Mouse (Mus musculus) forebrain, embryonic 13.5 days (tissue): ENCODE measurements at regions not wholly inside any gene's neighbourhood (a gene's known extent, or its start where the extent isn't known, plus 50 kb on each side); places are given as distances from the start of the nearest gene placed in this dataset.

Source experiments
- ATAC-seq: fragments of 200-750 bp; cut with Nextera tagmentation; 2 replicates; pipeline ENCODE4 v1.8.0; 2017
- H3K27ac ChIP-seq: fragments of 300-500 bp; sonication (generic); 2 replicates; pipeline ENCODE4 v1.5.1; 2015; ENCODE audit warnings: inconsistent platforms, mild to moderate bottlenecking, moderate library complexity
- H3K27me3 ChIP-seq: fragments of 300-500 bp; sonication (generic); 2 replicates; pipeline ENCODE4 v1.6.1; 2015; ENCODE audit warnings: mild to moderate bottlenecking, inconsistent platforms
- H3K36me3 ChIP-seq: fragments of 300-500 bp; sonication (generic); 2 replicates; pipeline ENCODE4 v1.6.1; 2015; ENCODE audit warnings: mild to moderate bottlenecking, inconsistent platforms; ENCODE audit not compliant: poor library complexity, severe bottlenecking
- H3K4me1 ChIP-seq: fragments of 300-500 bp; sonication (generic); 2 replicates; pipeline ENCODE4 v1.6.1; 2015; ENCODE audit warnings: inconsistent platforms
- H3K4me2 ChIP-seq: fragments of 300-500 bp; sonication (generic); 2 replicates; pipeline ENCODE4 v1.6.1; 2015; ENCODE audit warnings: inconsistent platforms, mild to moderate bottlenecking, moderate library complexity
- H3K4me3 ChIP-seq: fragments of 300-500 bp; sonication (generic); 2 replicates; pipeline ENCODE4 v1.5.1; 2015; ENCODE audit warnings: mild to moderate bottlenecking, inconsistent platforms
- H3K9ac ChIP-seq: fragments of 300-500 bp; sonication (generic); 2 replicates; pipeline ENCODE4 v1.6.1; 2015; ENCODE audit warnings: mild to moderate bottlenecking, inconsistent platforms
- H3K9me3 ChIP-seq: fragments of 300-500 bp; sonication (generic); replicated peaks from 2 replicates; pipeline ENCODE4 v1.6.1; 2016; ENCODE audit warnings: inconsistent platforms
- WGBS: fragments of 180-500 bp; shearing (Covaris S2); methylation state at CpG from one replicate; pipeline ENCODE4 v1.1.7; 2015; 5-methylcytosine and 5-hydroxymethylcytosine counted together

DNA sequence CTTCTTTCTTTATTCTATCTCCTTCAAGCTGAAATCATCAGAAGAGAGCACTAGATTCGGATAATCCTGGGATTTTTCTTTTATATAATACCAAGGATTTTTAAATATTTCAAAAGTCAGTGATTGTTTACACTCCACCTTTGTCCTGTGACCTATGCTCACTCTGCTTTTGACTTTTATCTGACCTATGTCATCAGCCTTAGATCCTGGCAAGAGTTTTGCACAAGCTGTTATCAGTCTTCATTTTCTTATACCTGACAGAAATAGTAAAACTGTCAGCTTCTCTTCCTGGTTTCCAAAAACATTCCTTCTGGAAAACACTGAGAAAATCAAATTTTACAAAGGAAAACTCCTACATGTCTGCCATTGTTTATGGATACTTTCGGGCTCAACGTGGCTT lies 168.3 kb upstream of the Zic4 start:
- 85% methylated on average over 3 of the region's 3 CpGs for WGBS
- H3K36me3 ChIP-seq, result no peaks in the 10 kb centered on the region
- no peak overlapping the region for H3K4me3 ChIP-seq
- H3K27ac ChIP-seq, result no peak overlapping the region
- no peaks in the 10 kb centered on the region for H3K27me3 ChIP-seq
- no peak overlapping the region for H3K9ac ChIP-seq
- H3K9me3 ChIP-seq, result no peaks in the 10 kb centered on the region
- no peak for ATAC-seq
- H3K4me1 ChIP-seq, result no peaks in the 10 kb centered on the region
- no peak overlapping the region for H3K4me2 ChIP-seq

DNA sequence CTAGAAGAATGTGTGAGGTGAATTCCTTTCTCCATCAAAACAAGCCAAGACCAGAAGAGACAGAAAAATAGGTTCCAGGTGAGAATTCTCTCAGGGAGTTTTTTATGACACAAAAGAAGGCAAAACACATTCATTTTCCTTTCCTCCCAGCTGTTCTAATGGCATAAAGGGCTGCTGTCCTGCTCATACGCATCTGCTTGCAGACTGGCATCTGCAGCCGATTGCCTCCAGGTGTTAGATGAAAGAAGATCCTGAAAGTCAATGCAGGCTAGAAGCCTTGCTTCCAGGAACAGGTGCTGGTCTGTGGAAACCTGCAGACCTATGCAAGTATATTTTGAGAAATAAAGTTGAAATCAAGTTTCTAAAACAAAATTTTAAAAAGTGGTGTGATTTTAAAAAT lies 154.9 kb upstream of the Zic4 start:
- no peaks in the 10 kb centered on the region for H3K36me3 ChIP-seq
- no peaks in the 10 kb centered on the region for H3K27me3 ChIP-seq
- no peaks in the 10 kb centered on the region for H3K4me1 ChIP-seq
- 80% methylated on average over 2 of the region's 2 CpGs for WGBS
- no peak for ATAC-seq
- H3K4me3 ChIP-seq, result no peak overlapping the region
- H3K9me3 ChIP-seq, result no peaks in the 10 kb centered on the region
- no peak overlapping the region for H3K27ac ChIP-seq
- H3K4me2 ChIP-seq, result no peak overlapping the region
- no peak overlapping the region for H3K9ac ChIP-seq

DNA sequence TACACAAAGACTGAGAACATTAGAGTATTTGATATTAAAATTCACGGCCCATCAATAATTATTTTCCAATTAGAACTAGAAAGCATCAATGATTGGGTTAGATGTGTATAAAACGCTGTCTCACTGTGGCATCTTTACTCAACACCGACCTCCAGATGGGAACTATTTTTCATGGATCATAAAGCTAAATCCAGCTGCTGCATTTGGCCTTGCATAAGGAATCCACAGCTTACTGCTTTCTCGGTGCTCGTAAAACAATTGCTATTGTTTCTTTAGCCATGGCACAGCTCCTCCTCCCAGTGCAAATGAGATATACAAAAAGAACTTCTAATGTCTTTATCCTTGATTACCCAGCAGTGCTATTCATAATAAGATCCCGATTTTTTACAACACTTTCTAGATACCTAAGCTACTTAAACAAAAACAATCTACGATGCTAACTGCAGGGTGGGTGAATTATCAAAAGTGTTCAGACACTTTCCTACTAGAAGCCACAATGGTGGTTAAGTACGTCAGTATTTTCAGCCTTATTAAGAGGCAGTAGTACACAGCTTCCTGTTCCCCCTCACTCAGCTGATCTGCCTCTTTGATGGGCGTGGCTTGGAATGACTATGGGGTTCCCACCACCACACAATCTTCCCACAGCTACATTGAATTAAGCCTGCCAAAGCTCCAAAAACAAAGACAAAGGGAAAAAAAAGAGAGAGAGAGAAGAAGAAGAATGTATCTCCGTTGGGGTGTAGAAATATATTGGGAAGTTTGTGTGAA lies 134.4 kb upstream of the Zic4 start:
- H3K27me3 ChIP-seq, result no peaks in the 10 kb centered on the region
- H3K36me3 ChIP-seq, result no peaks in the 10 kb centered on the region
- peak overlapping the region; percentile 18; the same call in 1 of the 2 replicates for H3K4me3 ChIP-seq
- WGBS, result 18% methylated on average over 10 of the region's 10 CpGs
- H3K4me2 ChIP-seq, result peak overlapping the region; percentile 45
- ATAC-seq, result peak; percentile 96
- no peaks in the 10 kb centered on the region for H3K9me3 ChIP-seq
- H3K4me1 ChIP-seq, result peaks cover 7% of the 10 kb centered on the region; the same call in 1 of the 2 replicates
- H3K27ac ChIP-seq, result no peak overlapping the region
- H3K9ac ChIP-seq, result no peak overlapping the region

DNA sequence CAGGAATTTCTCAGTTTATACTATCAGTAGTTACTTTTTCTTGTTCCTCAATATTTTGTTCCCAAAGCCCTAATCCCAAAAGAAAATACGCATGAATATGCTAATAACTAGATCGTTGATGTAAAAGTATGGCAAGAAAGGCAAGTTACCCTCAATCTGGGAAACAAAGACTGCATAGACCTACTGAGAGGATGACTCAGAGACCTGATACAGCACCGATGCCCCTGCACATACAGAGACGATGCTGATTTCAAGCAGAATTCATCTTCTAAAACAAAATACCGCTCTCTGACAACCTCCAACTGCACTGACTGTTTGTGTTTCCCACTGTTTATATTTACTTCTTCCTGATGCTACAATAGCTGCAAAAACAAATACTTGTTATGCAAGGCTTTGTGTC lies 133.7 kb upstream of the Zic4 start:
- Histone ChIP-seq H3K9ac (no peak overlapping the region), H3K4me1 (peaks cover 7% of the 10 kb centered on the region; the same call in 1 of the 2 replicates), H3K27ac (no peak overlapping the region), H3K27me3 (no peaks in the 10 kb centered on the region), H3K36me3 (no peaks in the 10 kb centered on the region), H3K4me2 (no peak overlapping the region), H3K4me3 (no peak overlapping the region), H3K9me3 (no peaks in the 10 kb centered on the region)
- WGBS, result 54% methylated on average over 5 of the region's 5 CpGs
- ATAC-seq, result no peak

DNA sequence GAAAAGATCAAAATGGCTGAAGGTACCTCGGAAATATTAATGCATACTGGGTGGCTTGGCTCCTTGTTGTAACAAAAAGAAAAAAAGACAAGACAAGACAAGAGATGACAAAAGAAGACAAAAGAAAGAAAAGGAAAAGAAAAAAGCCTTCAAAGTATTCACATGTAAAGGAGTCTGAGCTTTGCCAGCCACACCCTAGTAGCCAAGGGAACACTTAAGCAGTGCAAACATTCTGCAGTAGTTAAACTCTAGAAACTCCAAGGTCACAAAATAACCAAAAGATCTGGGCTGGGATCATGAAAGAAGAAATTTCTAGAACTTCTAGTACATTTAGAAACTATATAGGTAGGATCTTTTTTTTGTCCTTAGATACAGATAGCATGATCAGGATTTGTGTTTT lies 108.3 kb upstream of the Zic4 start:
- Histone ChIP-seq H3K27me3 (no peaks in the 10 kb centered on the region), H3K36me3 (no peaks in the 10 kb centered on the region), H3K4me2 (no peak overlapping the region), H3K9ac (no peak overlapping the region), H3K27ac (no peak overlapping the region), H3K4me3 (no peak overlapping the region), H3K4me1 (no peaks in the 10 kb centered on the region), H3K9me3 (no peaks in the 10 kb centered on the region)
- WGBS, result 88% methylated on average over 1 of the region's 1 CpGs
- ATAC-seq, result no peak

DNA sequence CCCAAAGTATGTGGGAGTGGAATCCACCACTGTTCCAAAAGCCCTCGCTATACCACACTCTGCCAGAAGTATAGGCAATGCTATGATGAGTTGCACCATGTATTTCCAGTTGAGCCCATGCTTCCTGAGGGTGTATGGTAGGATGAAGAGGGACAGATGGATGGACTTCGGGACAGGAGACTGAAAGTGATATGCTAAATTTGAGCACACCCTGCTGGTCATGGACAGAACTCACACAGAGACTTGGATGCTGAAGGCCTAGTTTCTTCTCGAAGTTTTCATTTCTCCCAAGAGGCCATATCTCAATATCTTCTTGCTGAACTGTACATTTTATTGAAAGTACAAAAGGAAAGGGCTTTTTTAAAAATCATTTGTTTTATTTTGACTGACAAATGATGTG lies 70.9 kb upstream of the Zic4 start:
- H3K9ac ChIP-seq, result no peak overlapping the region
- no peak for ATAC-seq
- H3K4me3 ChIP-seq, result no peak overlapping the region
- no peaks in the 10 kb centered on the region for H3K9me3 ChIP-seq
- H3K4me1 ChIP-seq, result no peaks in the 10 kb centered on the region
- no peaks in the 10 kb centered on the region for H3K36me3 ChIP-seq
- no peak overlapping the region for H3K4me2 ChIP-seq
- 81% methylated on average over 3 of the region's 3 CpGs for WGBS
- no peaks in the 10 kb centered on the region for H3K27me3 ChIP-seq
- no peak overlapping the region for H3K27ac ChIP-seq
